Mouse (Mus musculus) brain, embryonic 14.5 days (tissue): ENCODE data around the gene Mtch1.

ENCODE experiments used
- CTCF ChIP-seq: fragments of 200-500 bp; IDR thresholded peaks from 2 replicates; pipeline ENCODE4 v1.5.1; 2012; ENCODE audit warnings: inconsistent platforms, mild to moderate bottlenecking, moderate library complexity, borderline replicate concordance; ENCODE audit not compliant: insufficient read depth, insufficient read length; ENCODE audit errors: extremely low read depth
- POLR2A ChIP-seq: fragments of 200-500 bp; IDR thresholded peaks from 2 replicates; pipeline ENCODE4 v1.6.1; 2012; ENCODE audit warnings: mild to moderate bottlenecking, inconsistent platforms, borderline replicate concordance; ENCODE audit not compliant: poor library complexity, insufficient read depth, insufficient read length, severe bottlenecking; ENCODE audit errors: extremely low read depth

DNA sequence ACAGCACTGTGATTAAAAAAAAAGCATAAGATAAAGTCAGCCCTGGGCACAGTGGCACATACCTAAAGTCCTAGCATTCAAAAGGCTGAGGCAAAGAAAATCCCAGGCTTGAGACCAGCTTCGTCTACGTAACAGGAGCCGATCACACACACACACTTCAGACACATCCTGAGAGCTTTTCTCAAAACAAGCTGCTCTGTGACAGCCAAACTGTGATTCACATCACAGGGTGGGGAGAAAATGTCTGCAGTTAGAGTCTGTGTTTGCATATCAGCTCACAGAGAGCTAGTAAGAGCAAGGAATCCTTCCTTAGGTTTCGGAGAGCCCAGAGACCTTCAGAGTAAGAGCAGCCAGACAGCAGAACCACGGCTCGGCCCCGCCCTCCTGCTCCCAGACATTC is 46.8 kb downstream of the Mtch1 start:
- TF ChIP-seq CTCF (no peak), POLR2A (no peak)
